Mouse (Mus musculus): ENCODE data around the gene Hnrnpul1. TPM values are rescaled to one million over a fixed set of nuclear protein-coding genes. Genes with fewer than 3 reads are reported as not detected.

Gene Hnrnpul1
- polyA plus RNA-seq, 1 experiment = 123 TPM

DNA sequence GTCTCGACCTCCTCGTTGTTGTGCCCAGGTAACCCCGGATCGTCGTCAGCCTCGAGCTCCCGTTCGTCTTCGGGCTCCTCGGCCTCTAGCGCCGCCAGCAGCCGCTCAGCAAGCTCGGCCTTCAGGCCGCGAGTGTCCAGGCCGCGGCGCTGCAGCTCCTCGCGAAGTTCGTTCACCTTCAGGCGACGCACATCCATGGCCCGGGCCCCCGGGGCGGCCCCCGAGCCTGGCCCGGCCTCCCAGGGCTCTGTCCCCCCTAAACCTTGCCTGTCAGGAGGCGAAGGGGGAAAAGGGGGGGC is 169 bp downstream of the Hnrnpul1 start:
- TF ChIP-seq CTCF (IDR thresholded peaks at IDR 0.05; ENCODE audit: low read depth, low read length) = no peak
- no peak for TF ChIP-seq POLR2A (IDR thresholded peaks at IDR 0.05; ENCODE audit: borderline replicate concordance, low read depth, low read length)
- peak overlapping the region; percentile 92 for H3K27ac ChIP-seq (ENCODE audit: insufficient read depth, low read depth, low read length)
- H3K4me3 ChIP-seq (ENCODE audit: insufficient read depth, low read length) = peak overlapping the region; percentile 69
- peaks cover 14% of the 10 kb centered on the region for H3K4me1 ChIP-seq (ENCODE audit: control insufficient read depth, insufficient read depth, low read length)

DNA sequence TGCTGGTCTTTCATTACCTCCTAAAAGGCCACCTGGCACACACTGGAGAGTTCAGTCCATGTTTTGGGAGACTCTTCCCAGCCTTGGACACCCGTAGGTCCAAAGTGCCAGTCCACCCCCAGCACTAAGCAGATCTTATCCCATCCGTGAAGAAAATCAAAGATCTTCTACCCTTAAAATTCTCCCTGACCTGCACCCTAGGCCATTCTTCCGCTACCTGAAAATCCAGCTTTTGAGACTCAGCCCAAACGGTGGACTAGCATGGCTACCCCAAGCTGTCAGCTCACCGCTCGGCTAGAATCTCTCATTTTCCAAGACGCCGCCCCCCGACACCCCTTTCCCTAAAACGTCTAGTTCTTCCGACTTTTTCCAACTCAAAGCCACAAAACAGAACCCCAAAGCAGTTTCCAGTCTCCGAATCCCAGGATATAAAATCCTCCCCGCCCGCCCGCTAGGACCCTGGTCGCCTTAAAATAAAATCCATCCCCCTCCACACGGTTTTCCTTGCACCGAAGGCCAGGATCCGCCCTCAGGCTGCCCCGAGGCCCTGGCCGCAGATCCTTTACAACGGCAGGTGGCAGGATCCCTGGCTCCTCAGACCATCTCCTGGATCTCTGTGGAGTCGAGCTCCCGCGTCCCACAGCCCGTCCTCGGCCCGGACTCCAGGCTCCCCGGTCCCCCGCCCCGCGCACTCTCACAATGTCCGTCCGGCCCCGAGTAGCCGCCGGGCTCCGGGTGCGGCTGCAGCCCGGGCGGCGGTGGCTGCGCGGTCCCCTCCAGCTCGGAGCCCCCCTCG is 716 bp downstream of the Hnrnpul1 start:
- Histone ChIP-seq H3K4me1 (ENCODE audit: control insufficient read depth, insufficient read depth, low read length) (peaks cover 14% of the 10 kb centered on the region), H3K27ac (ENCODE audit: insufficient read depth, low read depth, low read length) (peak overlapping the region; percentile 92), H3K4me3 (ENCODE audit: insufficient read depth, low read length) (peak overlapping the region; percentile 69)
- TF ChIP-seq CTCF (IDR thresholded peaks at IDR 0.05; ENCODE audit: low read depth, low read length) (0 out of 2 replicates have a peak, but pooled peaks have one; percentile 3), POLR2A (IDR thresholded peaks at IDR 0.05; ENCODE audit: borderline replicate concordance, low read depth, low read length) (no peak)

DNA sequence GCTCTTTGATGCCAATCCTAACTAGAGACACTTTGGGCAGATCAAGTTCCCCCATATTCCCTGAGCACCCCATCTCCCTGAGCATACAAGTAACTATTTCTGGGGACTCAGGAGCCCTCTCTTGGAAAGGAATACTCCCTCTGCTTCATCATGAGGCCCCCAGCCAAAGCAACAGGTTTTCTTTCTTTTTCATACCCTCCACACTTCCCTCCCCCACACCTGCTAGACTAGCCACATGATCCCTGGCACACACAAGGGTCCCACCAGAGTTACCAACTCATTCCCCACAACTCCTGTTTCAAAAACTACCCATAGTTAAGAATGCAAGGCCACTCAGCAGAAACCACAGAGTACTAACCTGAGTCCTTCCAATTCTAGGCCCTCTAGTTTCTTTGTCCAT is 1.5 kb downstream of the Hnrnpul1 start:
- TF ChIP-seq CTCF (IDR thresholded peaks at IDR 0.05; ENCODE audit: low read depth, low read length) = no peak
- no peak for TF ChIP-seq POLR2A (IDR thresholded peaks at IDR 0.05; ENCODE audit: borderline replicate concordance, low read depth, low read length)

DNA sequence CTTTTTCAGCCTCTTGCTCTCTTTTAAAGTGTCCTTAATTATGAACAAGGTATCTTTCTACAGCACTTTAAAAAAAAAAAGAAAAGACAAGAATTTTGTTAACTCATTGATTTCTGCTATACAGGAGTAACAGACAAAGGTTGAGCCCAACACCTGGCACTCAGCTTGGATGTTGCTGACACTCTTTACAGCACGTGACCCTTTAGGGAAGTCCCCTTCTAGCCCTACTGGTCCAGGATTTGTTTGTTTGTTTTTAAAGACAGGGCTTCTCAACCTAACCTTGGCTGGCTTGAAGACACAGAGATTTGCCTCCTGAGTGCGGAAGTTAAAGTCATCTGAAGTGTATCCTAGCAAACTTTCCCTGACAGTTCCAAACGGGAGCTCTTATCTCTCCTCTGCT is 7.7 kb downstream of the Hnrnpul1 start:
- peaks cover 5% of the 10 kb centered on the region for H3K4me1 ChIP-seq (ENCODE audit: control insufficient read depth, insufficient read depth, low read length)
- TF ChIP-seq CTCF (IDR thresholded peaks at IDR 0.05; ENCODE audit: low read depth, low read length) (no peak), POLR2A (IDR thresholded peaks at IDR 0.05; ENCODE audit: borderline replicate concordance, low read depth, low read length) (no peak)
- no peak overlapping the region for H3K27ac ChIP-seq (ENCODE audit: insufficient read depth, low read depth, low read length)
- H3K4me3 ChIP-seq (ENCODE audit: insufficient read depth, low read length) = no peak overlapping the region

More for the DNA sequence above, 1.5 kb downstream of the Hnrnpul1 start:
- H3K27ac ChIP-seq (ENCODE audit: insufficient read depth, low read depth, low read length) = no peak overlapping the region
- peak overlapping the region; percentile 69 for H3K4me3 ChIP-seq (ENCODE audit: insufficient read depth, low read length)
- peaks cover 14% of the 10 kb centered on the region for H3K4me1 ChIP-seq (ENCODE audit: control insufficient read depth, insufficient read depth, low read length)

DNA sequence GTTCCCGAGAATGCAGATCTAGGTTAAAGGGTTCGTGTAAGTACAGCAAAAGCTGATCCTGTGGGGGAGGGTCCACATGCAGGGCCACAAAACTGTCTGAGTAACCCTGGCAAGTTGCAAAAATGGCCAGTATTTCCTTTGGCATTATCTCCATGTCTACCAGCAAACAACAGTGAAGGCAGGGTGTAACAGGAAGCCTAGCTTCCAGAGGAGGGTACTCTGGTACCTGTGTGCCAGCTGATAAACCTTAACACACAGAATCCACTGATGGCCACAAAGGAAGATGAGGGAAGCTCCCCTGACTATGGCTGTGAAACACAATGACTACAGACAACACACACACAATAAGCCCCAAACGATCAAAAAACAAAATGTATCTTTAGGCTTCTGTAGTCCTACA is 16.3 kb downstream of the Hnrnpul1 start:
- Histone ChIP-seq H3K27ac (ENCODE audit: insufficient read depth, low read depth, low read length) (no peak overlapping the region), H3K4me3 (ENCODE audit: insufficient read depth, low read length) (no peak overlapping the region), H3K4me1 (ENCODE audit: control insufficient read depth, insufficient read depth, low read length) (peaks cover 13% of the 10 kb centered on the region)
- TF ChIP-seq CTCF (IDR thresholded peaks at IDR 0.05; ENCODE audit: low read depth, low read length) = no peak
- no peak for TF ChIP-seq POLR2A (IDR thresholded peaks at IDR 0.05; ENCODE audit: borderline replicate concordance, low read depth, low read length)

DNA sequence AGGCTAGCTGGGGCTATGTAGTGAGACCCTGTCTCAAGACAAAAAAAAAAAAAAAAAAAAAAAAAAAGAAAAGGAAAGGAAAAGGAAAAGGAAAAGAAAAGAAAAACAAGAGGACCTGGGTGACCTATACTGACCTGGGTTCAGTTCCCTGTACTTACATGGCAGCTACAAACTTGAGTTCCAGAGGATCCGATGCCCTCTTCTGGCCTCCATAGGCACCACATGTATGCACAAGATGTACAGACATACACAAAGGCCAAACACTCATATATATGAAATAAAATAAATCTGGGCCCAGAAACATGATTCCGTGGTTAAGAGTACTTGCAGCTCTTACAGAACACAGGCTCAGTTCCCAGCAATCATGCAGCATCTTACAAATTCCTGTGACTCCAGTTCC is 17.6 kb downstream of the Hnrnpul1 start:
- TF ChIP-seq CTCF (IDR thresholded peaks at IDR 0.05; ENCODE audit: low read depth, low read length) (no peak), POLR2A (IDR thresholded peaks at IDR 0.05; ENCODE audit: borderline replicate concordance, low read depth, low read length) (no peak)
- Histone ChIP-seq H3K4me1 (ENCODE audit: control insufficient read depth, insufficient read depth, low read length) (peaks cover 26% of the 10 kb centered on the region), H3K4me3 (ENCODE audit: insufficient read depth, low read length) (no peak overlapping the region), H3K27ac (ENCODE audit: insufficient read depth, low read depth, low read length) (no peak overlapping the region)

DNA sequence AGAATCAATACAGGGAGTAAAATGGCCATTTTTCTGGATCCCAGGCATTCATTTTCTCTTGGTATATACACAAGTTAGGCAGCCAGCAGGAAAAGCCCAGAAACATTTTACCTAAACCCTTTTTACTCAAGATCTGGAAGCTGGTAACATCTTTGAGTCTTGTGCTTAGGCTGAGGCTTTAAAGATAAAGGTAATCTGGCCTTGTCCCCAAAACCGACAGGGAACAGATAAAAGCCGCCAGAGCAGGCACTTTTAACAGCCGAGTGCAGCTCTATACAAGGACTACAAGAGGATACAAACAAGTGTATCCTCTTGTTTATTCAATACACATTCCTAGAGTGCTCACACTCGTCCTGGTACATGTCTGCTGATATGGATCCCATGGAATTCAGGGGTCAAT is 19.6 kb downstream of the Hnrnpul1 start:
- H3K4me3 ChIP-seq (ENCODE audit: insufficient read depth, low read length) = no peak overlapping the region
- TF ChIP-seq POLR2A (IDR thresholded peaks at IDR 0.05; ENCODE audit: borderline replicate concordance, low read depth, low read length) = no peak
- TF ChIP-seq CTCF (IDR thresholded peaks at IDR 0.05; ENCODE audit: low read depth, low read length) = no peak
- H3K4me1 ChIP-seq (ENCODE audit: control insufficient read depth, insufficient read depth, low read length) = peaks cover 34% of the 10 kb centered on the region
- H3K27ac ChIP-seq (ENCODE audit: insufficient read depth, low read depth, low read length) = no peak overlapping the region

DNA sequence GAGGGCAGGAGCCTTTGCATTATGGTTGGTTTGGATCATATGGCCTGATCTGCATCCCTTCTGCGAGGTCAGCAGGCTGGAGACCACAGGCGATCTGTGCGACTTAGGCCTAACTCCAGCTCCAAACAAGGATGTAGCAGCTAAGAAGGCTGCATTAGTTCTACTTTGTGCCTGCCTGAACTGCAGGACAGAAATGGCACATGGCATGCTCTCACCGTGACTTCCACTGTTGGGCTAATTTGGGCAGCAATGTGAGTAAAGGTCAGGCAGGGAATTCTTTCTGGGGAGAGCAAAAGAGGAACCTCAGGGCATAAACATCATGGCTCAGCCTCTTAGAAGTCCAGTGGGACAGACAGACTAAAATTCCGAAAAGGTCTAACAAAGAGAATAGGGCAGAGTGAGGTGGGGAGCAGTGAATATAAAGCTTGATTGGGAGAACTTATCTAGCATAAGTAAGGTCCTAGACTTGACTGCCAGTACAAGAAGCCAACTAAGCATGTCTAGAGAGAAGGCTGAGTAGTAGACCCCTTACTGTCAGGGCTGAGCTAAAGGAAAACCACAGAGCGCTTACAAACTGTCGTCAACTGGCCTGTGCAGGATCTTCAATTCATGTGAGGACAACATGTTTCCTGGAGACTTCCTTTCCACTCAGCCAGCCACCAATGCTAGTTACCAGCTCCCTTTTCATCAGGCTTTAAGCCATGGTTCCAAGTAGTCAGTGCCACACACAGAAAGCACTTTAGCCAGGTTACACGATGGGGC is 23.1 kb downstream of the Hnrnpul1 start:
- peak overlapping the region; percentile 95 for H3K27ac ChIP-seq (ENCODE audit: insufficient read depth, low read depth, low read length)
- TF ChIP-seq POLR2A (IDR thresholded peaks at IDR 0.05; ENCODE audit: borderline replicate concordance, low read depth, low read length) (no peak), CTCF (IDR thresholded peaks at IDR 0.05; ENCODE audit: low read depth, low read length) (no peak)
- no peak overlapping the region for H3K4me3 ChIP-seq (ENCODE audit: insufficient read depth, low read length)
- H3K4me1 ChIP-seq (ENCODE audit: control insufficient read depth, insufficient read depth, low read length) = peaks cover 45% of the 10 kb centered on the region

DNA sequence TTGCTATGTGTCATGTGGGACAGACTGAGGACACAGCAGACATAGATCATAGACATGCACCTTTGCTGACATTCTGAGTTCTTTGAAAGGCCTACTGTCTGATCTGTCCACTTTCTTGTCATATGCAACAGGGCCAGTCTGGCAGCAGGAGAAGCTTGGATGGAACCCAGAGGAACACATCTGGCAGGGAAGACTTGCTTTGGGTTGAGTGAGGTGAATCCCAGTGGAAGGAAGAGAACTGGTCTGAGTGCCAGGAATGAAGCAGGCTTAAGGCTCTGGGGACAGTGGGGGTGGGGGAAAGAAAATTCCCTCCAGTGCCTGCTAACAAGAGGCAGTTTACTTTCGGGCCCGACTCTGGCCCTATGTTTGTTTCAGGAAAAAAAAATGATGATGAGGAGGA is 24.7 kb downstream of the Hnrnpul1 start:
- TF ChIP-seq POLR2A (IDR thresholded peaks at IDR 0.05; ENCODE audit: borderline replicate concordance, low read depth, low read length) (no peak), CTCF (IDR thresholded peaks at IDR 0.05; ENCODE audit: low read depth, low read length) (no peak)
- Histone ChIP-seq H3K27ac (ENCODE audit: insufficient read depth, low read depth, low read length) (peak overlapping the region; percentile 95), H3K4me1 (ENCODE audit: control insufficient read depth, insufficient read depth, low read length) (peaks cover 50% of the 10 kb centered on the region), H3K4me3 (ENCODE audit: insufficient read depth, low read length) (no peak overlapping the region)

DNA sequence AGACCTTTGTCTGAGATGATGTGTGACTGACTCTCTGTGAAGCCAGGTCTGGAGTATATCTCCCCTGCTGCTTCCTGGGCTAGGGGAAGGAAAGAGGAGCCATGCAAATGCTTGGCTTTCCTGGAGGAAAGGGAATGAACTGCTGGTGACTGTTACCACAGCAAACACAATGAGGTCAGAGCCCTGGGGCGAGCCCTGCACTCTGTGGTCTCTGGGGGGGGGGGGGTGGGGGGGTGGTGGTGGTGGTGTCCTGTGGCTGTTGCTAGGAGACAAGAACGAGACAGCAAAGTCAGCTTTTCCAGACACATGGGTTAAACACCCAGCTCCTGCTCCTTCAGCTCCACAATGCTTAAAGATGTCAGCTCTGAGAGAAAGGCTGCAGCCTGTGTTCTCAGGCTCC is 25.2 kb downstream of the Hnrnpul1 start:
- H3K4me3 ChIP-seq (ENCODE audit: insufficient read depth, low read length) = no peak overlapping the region
- H3K27ac ChIP-seq (ENCODE audit: insufficient read depth, low read depth, low read length) = peak overlapping the region; percentile 95
- TF ChIP-seq CTCF (IDR thresholded peaks at IDR 0.05; ENCODE audit: low read depth, low read length) (no peak), POLR2A (IDR thresholded peaks at IDR 0.05; ENCODE audit: borderline replicate concordance, low read depth, low read length) (no peak)

More for the DNA sequence above, 25.2 kb downstream of the Hnrnpul1 start:
- H3K4me1 ChIP-seq (ENCODE audit: control insufficient read depth, insufficient read depth, low read length) = peaks cover 50% of the 10 kb centered on the region
